Mouse (Mus musculus): ENCODE results near the gene Vsnl1. TPM values are rescaled to one million over a fixed set of nuclear protein-coding genes. Genes with fewer than 3 reads are reported as not detected.

Vsnl1 gene
- polyA plus RNA-seq (2015; fragmentation: Nextera tagmentation; extraction: Ambion mirVana) = 0.44 and 0.62 TPM in 2 replicates

- Histone ChIP-seq H3K36me3 (no peaks in the 10 kb centered on the region), H3K4me1 (replicated peaks) (peaks cover 6% of the 10 kb centered on the region; the same call in 1 of the 2 replicates), H3K9ac (0 out of 2 replicates have a peak within 1 kb of the TSS, but pooled peaks have one; percentile 4), H3K27ac (no peak within 1 kb of the TSS), H3K4me2 (replicated peaks) (peak within 1 kb of the TSS; percentile 66), H3K9me3 (no peaks in the 10 kb centered on the region), H3K27me3 (replicated peaks) (peaks cover 11% of the 10 kb centered on the region; the same call in 1 of the 2 replicates), H3K4me3 (replicated peaks) (peak within 1 kb of the TSS; percentile 34)
- 3% methylated on average over 34 of the region's 34 CpGs for WGBS
- ATAC-seq = peak; percentile 93
Observed at GRCm38 (mm10) chr12:11436497-11437265, at the start of gene Vsnl1. Gene Vsnl1 (minus strand): TSS chr12:11436613.

- peak overlapping the region; percentile 98 for H3K4me2 ChIP-seq (replicated peaks)
- WGBS = 80% methylated on average over 4 of the region's 4 CpGs
Observed at GRCm38 (mm10) chr12:11456632-11457031, 20.2 kb upstream of the Vsnl1 start.

GRCm38 (mm10) chr12:11456213-11456612 lies 19.8 kb upstream of the Vsnl1 start:
- Histone ChIP-seq H3K4me2 (replicated peaks) (peak overlapping the region; percentile 98), H3K27ac (no peak overlapping the region), H3K4me1 (replicated peaks) (no peaks in the 10 kb centered on the region), H3K4me3 (replicated peaks) (peak overlapping the region; percentile 50), H3K27me3 (replicated peaks) (no peaks in the 10 kb centered on the region; the same call in 1 of the 2 replicates), H3K9me3 (no peaks in the 10 kb centered on the region), H3K9ac (peak overlapping the region; percentile 50), H3K36me3 (no peaks in the 10 kb centered on the region)
- 2% methylated on average over 11 of the region's 11 CpGs for WGBS
- ATAC-seq = peak; percentile 72

More at GRCm38 (mm10) chr12:11456632-11457031, 20.2 kb upstream of the Vsnl1 start:
- Histone ChIP-seq H3K9ac (no peak overlapping the region), H3K9me3 (no peaks in the 10 kb centered on the region), H3K27me3 (replicated peaks) (no peaks in the 10 kb centered on the region; the same call in 1 of the 2 replicates), H3K4me3 (replicated peaks) (no peak overlapping the region), H3K27ac (no peak overlapping the region), H3K4me1 (replicated peaks) (no peaks in the 10 kb centered on the region), H3K36me3 (no peaks in the 10 kb centered on the region)
- ATAC-seq = no peak

- Histone ChIP-seq H3K4me3 (replicated peaks) (peak within 1 kb of the TSS; percentile 50), H3K9me3 (no peaks in the 10 kb centered on the region), H3K27me3 (replicated peaks) (no peaks in the 10 kb centered on the region; the same call in 1 of the 2 replicates), H3K27ac (no peak within 1 kb of the TSS), H3K4me2 (replicated peaks) (peak within 1 kb of the TSS; percentile 98), H3K4me1 (replicated peaks) (no peaks in the 10 kb centered on the region), H3K36me3 (no peaks in the 10 kb centered on the region), H3K9ac (peak within 1 kb of the TSS; percentile 50)
- peak; percentile 100 for ATAC-seq
- WGBS = 1% methylated on average over 40 of the region's 40 CpGs
Observed at GRCm38 (mm10) chr12:11455549-11456194, 19.3 kb upstream of the Vsnl1 start, which contains the start of gene Rad51ap2. Gene Rad51ap2 (plus strand): TSS chr12:11456079.

GRCm38 (mm10) chr12:11454146-11454545 lies 17.7 kb upstream of the Vsnl1 start:
- no peak overlapping the region for H3K4me3 ChIP-seq (replicated peaks)
- no peaks in the 10 kb centered on the region; the same call in 1 of the 2 replicates for H3K27me3 ChIP-seq (replicated peaks)
- no peak for ATAC-seq
- no peak overlapping the region for H3K4me2 ChIP-seq (replicated peaks)
- H3K27ac ChIP-seq = no peak overlapping the region
- H3K9ac ChIP-seq = no peak overlapping the region
- no peaks in the 10 kb centered on the region for H3K36me3 ChIP-seq
- WGBS = 73% methylated on average over 5 of the region's 5 CpGs
- no peaks in the 10 kb centered on the region for H3K9me3 ChIP-seq
- no peaks in the 10 kb centered on the region for H3K4me1 ChIP-seq (replicated peaks)

- H3K4me1 ChIP-seq (replicated peaks) = peaks cover 6% of the 10 kb centered on the region; the same call in 1 of the 2 replicates
- WGBS = 30% methylated on average over 23 of the region's 23 CpGs
Observed at GRCm38 (mm10) chr12:11437907-11438447, 1.6 kb upstream of the Vsnl1 start.

GRCm38 (mm10) chr12:11437266-11437906 lies 973 bp upstream of the Vsnl1 start:
- WGBS = 22% methylated on average over 17 of the region's 17 CpGs
- no peaks in the 10 kb centered on the region for H3K9me3 ChIP-seq
- H3K4me2 ChIP-seq (replicated peaks) = peak overlapping the region; percentile 66
- ATAC-seq = peak; percentile 69
- H3K4me3 ChIP-seq (replicated peaks) = peak overlapping the region; percentile 34; the same call in 1 of the 2 replicates
- no peak overlapping the region for H3K9ac ChIP-seq
- peaks cover 11% of the 10 kb centered on the region; the same call in 1 of the 2 replicates for H3K27me3 ChIP-seq (replicated peaks)
- H3K36me3 ChIP-seq = no peaks in the 10 kb centered on the region
- H3K27ac ChIP-seq = no peak overlapping the region
- peaks cover 6% of the 10 kb centered on the region; the same call in 1 of the 2 replicates for H3K4me1 ChIP-seq (replicated peaks)

More at GRCm38 (mm10) chr12:11437907-11438447, 1.6 kb upstream of the Vsnl1 start:
- Histone ChIP-seq H3K27ac (no peak overlapping the region), H3K9ac (no peak overlapping the region), H3K4me3 (replicated peaks) (no peak overlapping the region), H3K4me2 (replicated peaks) (peak overlapping the region; percentile 66), H3K27me3 (replicated peaks) (peaks cover 11% of the 10 kb centered on the region; the same call in 1 of the 2 replicates), H3K36me3 (no peaks in the 10 kb centered on the region), H3K9me3 (no peaks in the 10 kb centered on the region)
- peak; percentile 50; the same call in 1 of the 2 replicates for ATAC-seq

GRCm38 (mm10) chr12:11436023-11436350 lies 426 bp downstream of the Vsnl1 start:
- no peaks in the 10 kb centered on the region for H3K36me3 ChIP-seq
- peak overlapping the region; percentile 34 for H3K4me3 ChIP-seq (replicated peaks)
- H3K4me1 ChIP-seq (replicated peaks) = peaks cover 6% of the 10 kb centered on the region; the same call in 1 of the 2 replicates
- peaks cover 11% of the 10 kb centered on the region; the same call in 1 of the 2 replicates for H3K27me3 ChIP-seq (replicated peaks)
- no peaks in the 10 kb centered on the region for H3K9me3 ChIP-seq
- WGBS = 3% methylated on average over 12 of the region's 12 CpGs
- H3K4me2 ChIP-seq (replicated peaks) = peak overlapping the region; percentile 66
- no peak overlapping the region for H3K27ac ChIP-seq
- 0 out of 2 replicates have a peak, but pooled peaks have one; percentile 12 for ATAC-seq
- H3K9ac ChIP-seq = no peak overlapping the region

- H3K4me1 ChIP-seq (replicated peaks) = peaks cover 6% of the 10 kb centered on the region; the same call in 1 of the 2 replicates
- H3K27ac ChIP-seq = no peak overlapping the region
- H3K9me3 ChIP-seq = no peaks in the 10 kb centered on the region
- 9% methylated on average over 15 of the region's 15 CpGs for WGBS
- peaks cover 11% of the 10 kb centered on the region; the same call in 1 of the 2 replicates for H3K27me3 ChIP-seq (replicated peaks)
- H3K4me2 ChIP-seq (replicated peaks) = peak overlapping the region; percentile 66
- no peaks in the 10 kb centered on the region for H3K36me3 ChIP-seq
- no peak overlapping the region for H3K9ac ChIP-seq
- peak overlapping the region; percentile 34 for H3K4me3 ChIP-seq (replicated peaks)
- ATAC-seq = no peak
Observed at GRCm38 (mm10) chr12:11435246-11436022, 979 bp downstream of the Vsnl1 start.

- Histone ChIP-seq H3K36me3 (no peaks in the 10 kb centered on the region), H3K4me3 (replicated peaks) (no peak overlapping the region), H3K9me3 (no peaks in the 10 kb centered on the region), H3K27me3 (replicated peaks) (peaks cover 11% of the 10 kb centered on the region; the same call in 1 of the 2 replicates), H3K4me1 (replicated peaks) (peaks cover 6% of the 10 kb centered on the region; the same call in 1 of the 2 replicates), H3K9ac (no peak overlapping the region), H3K27ac (no peak overlapping the region), H3K4me2 (replicated peaks) (no peak overlapping the region)
- WGBS = 77% methylated on average over 8 of the region's 8 CpGs
- no peak for ATAC-seq
Observed at GRCm38 (mm10) chr12:11434446-11434845, 2.0 kb downstream of the Vsnl1 start.

GRCm38 (mm10) chr12:11433716-11434115 lies 2.7 kb downstream of the Vsnl1 start:
- Histone ChIP-seq H3K9ac (no peak overlapping the region), H3K27ac (no peak overlapping the region)
- WGBS = 65% methylated on average over 1 of the region's 1 CpGs

More at GRCm38 (mm10) chr12:11433716-11434115, 2.7 kb downstream of the Vsnl1 start:
- no peak overlapping the region for H3K4me2 ChIP-seq (replicated peaks)
- no peak for ATAC-seq
- H3K4me3 ChIP-seq (replicated peaks) = no peak overlapping the region
- peaks cover 6% of the 10 kb centered on the region; the same call in 1 of the 2 replicates for H3K4me1 ChIP-seq (replicated peaks)
- no peaks in the 10 kb centered on the region for H3K36me3 ChIP-seq
- H3K9me3 ChIP-seq = no peaks in the 10 kb centered on the region
- H3K27me3 ChIP-seq (replicated peaks) = peaks cover 11% of the 10 kb centered on the region; the same call in 1 of the 2 replicates
